Mouse (Mus musculus): ENCODE results near the gene Slc6a11. TPM values are rescaled to one million over a fixed set of nuclear protein-coding genes. Genes with fewer than 3 reads are reported as not detected.

Slc6a11 gene
- polyA plus RNA-seq, 1 experiment from 2014 or later, result not detected

GRCm38 (mm10) chr6:114216741-114217414 lies 85.8 kb downstream of the Slc6a11 start:
- TF ChIP-seq EP300 (IDR thresholded peaks at IDR 0.05) (no peak), CTCF (IDR thresholded peaks at IDR 0.05) (no peak)
- no peak for DNase-seq (ENCODE audit: low spot score)
- ATAC-seq, result no peak
- Histone ChIP-seq H3K27me3 (replicated peaks; ENCODE audit: insufficient read depth, low read length) (no peaks in the 10 kb centered on the region), H3K9ac (replicated peaks; ENCODE audit: low read depth) (no peak overlapping the region), H3K9me3 (ENCODE audit: low read length) (no peaks in the 10 kb centered on the region), H3K4me3 (ENCODE audit: low read depth, low read length) (no peak overlapping the region), H3K4me2 (replicated peaks; ENCODE audit: low read depth, low read length) (no peak overlapping the region), H3K36me3 (ENCODE audit: insufficient read depth, low read length) (no peaks in the 10 kb centered on the region), H3K27ac (ENCODE audit: low read length) (no peak overlapping the region), H3K4me1 (ENCODE audit: insufficient read depth, low read depth, low read length) (no peaks in the 10 kb centered on the region)
- 45% methylated on average over 13 of the region's 13 CpGs for WGBS

- no peak for DNase-seq (ENCODE audit: low spot score)
- WGBS, result 25% methylated on average over 4 of the region's 4 CpGs
- Histone ChIP-seq H3K4me2 (replicated peaks; ENCODE audit: low read depth, low read length) (no peak overlapping the region), H3K27me3 (replicated peaks; ENCODE audit: insufficient read depth, low read length) (no peaks in the 10 kb centered on the region), H3K4me1 (ENCODE audit: insufficient read depth, low read depth, low read length) (no peaks in the 10 kb centered on the region), H3K36me3 (ENCODE audit: insufficient read depth, low read length) (no peaks in the 10 kb centered on the region), H3K9me3 (ENCODE audit: low read length) (no peaks in the 10 kb centered on the region), H3K9ac (replicated peaks; ENCODE audit: low read depth) (no peak overlapping the region), H3K27ac (ENCODE audit: low read length) (no peak overlapping the region), H3K4me3 (ENCODE audit: low read depth, low read length) (no peak overlapping the region)
- peak; percentile 46 for TF ChIP-seq CTCF (IDR thresholded peaks at IDR 0.05)
- no peak for TF ChIP-seq EP300 (IDR thresholded peaks at IDR 0.05)
- ATAC-seq, result no peak
Measured at GRCm38 (mm10) chr6:114224399-114224798, 93.4 kb downstream of the Slc6a11 start.

DNA sequence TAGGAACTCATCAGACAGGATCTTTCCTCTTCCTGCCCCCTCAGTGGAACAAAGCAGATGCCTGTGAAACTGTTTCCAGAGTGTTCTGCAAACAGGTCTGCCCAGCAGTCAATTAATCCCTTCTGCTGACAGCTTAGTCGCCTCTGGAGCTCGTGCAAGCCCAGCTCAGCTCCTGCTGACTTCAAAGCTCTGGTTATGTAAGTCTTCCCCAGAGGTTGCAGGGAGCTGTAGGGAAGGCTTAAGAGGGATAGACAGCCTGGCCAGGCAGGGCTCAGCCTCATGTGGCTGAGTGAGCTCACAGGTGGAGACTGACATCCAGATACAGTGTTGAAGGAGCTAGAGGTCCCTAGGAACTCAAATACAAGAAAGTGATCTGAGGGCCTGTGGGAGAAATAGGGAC lies 96.3 kb downstream of the Slc6a11 start:
- Histone ChIP-seq H3K27me3 (replicated peaks; ENCODE audit: insufficient read depth, low read length) (no peaks in the 10 kb centered on the region), H3K4me3 (ENCODE audit: low read depth, low read length) (no peak overlapping the region), H3K27ac (ENCODE audit: low read length) (no peak overlapping the region), H3K9ac (replicated peaks; ENCODE audit: low read depth) (no peak overlapping the region), H3K36me3 (ENCODE audit: insufficient read depth, low read length) (no peaks in the 10 kb centered on the region), H3K4me1 (ENCODE audit: insufficient read depth, low read depth, low read length) (no peaks in the 10 kb centered on the region), H3K9me3 (ENCODE audit: low read length) (no peaks in the 10 kb centered on the region), H3K4me2 (replicated peaks; ENCODE audit: low read depth, low read length) (no peak overlapping the region)
- TF ChIP-seq EP300 (IDR thresholded peaks at IDR 0.05) (no peak), CTCF (IDR thresholded peaks at IDR 0.05) (no peak)
- ATAC-seq (no peak), DNase-seq (ENCODE audit: low spot score) (no peak)
- WGBS, result 0% methylated on average over 2 of the region's 2 CpGs

GRCm38 (mm10) chr6:114228196-114228595 lies 97.2 kb downstream of the Slc6a11 start:
- ATAC-seq (no peak), DNase-seq (ENCODE audit: low spot score) (no peak)
- no peak for TF ChIP-seq EP300 (IDR thresholded peaks at IDR 0.05)
- no peak overlapping the region for H3K27ac ChIP-seq (ENCODE audit: low read length)
- no peaks in the 10 kb centered on the region for H3K4me1 ChIP-seq (ENCODE audit: insufficient read depth, low read depth, low read length)
- no peaks in the 10 kb centered on the region for H3K9me3 ChIP-seq (ENCODE audit: low read length)
- WGBS, result 56% methylated on average over 3 of the region's 3 CpGs
- H3K9ac ChIP-seq (replicated peaks; ENCODE audit: low read depth), result no peak overlapping the region
- H3K4me2 ChIP-seq (replicated peaks; ENCODE audit: low read depth, low read length), result no peak overlapping the region
- H3K4me3 ChIP-seq (ENCODE audit: low read depth, low read length), result no peak overlapping the region
- H3K27me3 ChIP-seq (replicated peaks; ENCODE audit: insufficient read depth, low read length), result no peaks in the 10 kb centered on the region
- no peaks in the 10 kb centered on the region for H3K36me3 ChIP-seq (ENCODE audit: insufficient read depth, low read length)

DNA sequence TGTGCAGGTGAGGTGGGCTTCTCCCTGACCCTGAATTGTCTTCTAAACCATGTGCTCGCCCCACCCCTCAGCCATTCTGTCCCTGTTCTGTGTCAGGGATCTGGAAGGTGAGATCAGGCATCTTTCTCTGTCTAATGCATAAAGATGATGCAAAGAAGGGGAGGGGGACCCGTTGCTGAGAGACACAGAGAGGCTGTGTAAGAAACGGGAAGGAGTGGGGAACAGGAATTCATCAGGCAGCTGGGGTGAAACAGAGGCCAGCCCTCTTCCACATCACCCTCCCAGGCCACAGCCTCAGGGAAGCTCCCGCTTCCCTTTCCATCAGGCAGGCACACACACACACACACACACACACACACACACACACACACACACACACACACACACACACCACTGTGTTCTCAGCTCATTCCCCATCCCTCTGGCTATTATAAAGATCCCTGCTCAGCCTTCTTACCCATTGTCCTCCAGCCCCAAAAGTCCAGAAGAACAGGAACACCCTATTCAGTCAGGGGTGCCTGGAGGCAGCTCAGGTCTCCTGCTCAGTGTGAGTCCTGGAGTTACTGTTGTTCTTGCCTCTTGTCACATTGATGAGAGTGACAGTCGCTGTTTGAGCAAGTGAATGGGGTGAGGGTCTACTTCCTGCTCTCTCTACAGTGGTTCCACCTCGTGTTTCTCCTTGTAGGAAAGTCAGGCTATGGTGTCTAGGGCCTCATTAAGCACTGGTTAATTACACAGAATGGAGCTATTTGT lies 108.0 kb downstream of the Slc6a11 start:
- 27% methylated on average over 6 of the region's 6 CpGs for WGBS
- TF ChIP-seq EP300 (IDR thresholded peaks at IDR 0.05), result no peak
- no peak for TF ChIP-seq CTCF (IDR thresholded peaks at IDR 0.05)
- H3K27me3 ChIP-seq (replicated peaks; ENCODE audit: insufficient read depth, low read length), result no peaks in the 10 kb centered on the region
- no peaks in the 10 kb centered on the region for H3K4me1 ChIP-seq (ENCODE audit: insufficient read depth, low read depth, low read length)
- no peak overlapping the region for H3K9ac ChIP-seq (replicated peaks; ENCODE audit: low read depth)
- H3K36me3 ChIP-seq (ENCODE audit: insufficient read depth, low read length), result no peaks in the 10 kb centered on the region
- H3K4me2 ChIP-seq (replicated peaks; ENCODE audit: low read depth, low read length), result no peak overlapping the region
- no peaks in the 10 kb centered on the region for H3K9me3 ChIP-seq (ENCODE audit: low read length)
- H3K27ac ChIP-seq (ENCODE audit: low read length), result no peak overlapping the region
- DNase-seq (ENCODE audit: low spot score), result no peak
- ATAC-seq, result no peak
- H3K4me3 ChIP-seq (ENCODE audit: low read depth, low read length), result no peak overlapping the region

DNA sequence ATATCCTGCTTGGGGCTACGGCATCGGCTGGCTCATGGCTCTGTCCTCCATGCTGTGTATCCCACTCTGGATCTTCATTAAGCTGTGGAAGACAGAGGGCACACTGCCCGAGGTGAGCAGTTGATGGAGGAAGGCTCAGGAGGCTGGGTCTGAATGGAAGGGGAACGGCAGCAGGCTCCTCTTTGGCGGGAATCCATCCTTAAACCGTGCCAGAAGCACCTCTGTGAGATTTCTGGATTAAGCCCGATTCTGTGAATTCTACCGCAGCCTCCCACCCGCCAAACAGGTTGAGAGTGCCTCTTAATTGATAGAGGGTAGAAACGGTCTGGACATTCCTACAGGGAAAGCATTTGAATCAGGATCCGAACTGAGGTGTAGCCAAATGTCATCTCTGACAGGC lies 114.6 kb downstream of the Slc6a11 start:
- H3K9me3 ChIP-seq (ENCODE audit: low read length), result no peaks in the 10 kb centered on the region
- H3K4me1 ChIP-seq (ENCODE audit: insufficient read depth, low read depth, low read length), result no peaks in the 10 kb centered on the region
- no peak overlapping the region for H3K27ac ChIP-seq (ENCODE audit: low read length)
- TF ChIP-seq EP300 (IDR thresholded peaks at IDR 0.05), result no peak
- no peak for TF ChIP-seq CTCF (IDR thresholded peaks at IDR 0.05)
- no peak for DNase-seq (ENCODE audit: low spot score)
- H3K27me3 ChIP-seq (replicated peaks; ENCODE audit: insufficient read depth, low read length), result no peaks in the 10 kb centered on the region
- H3K4me3 ChIP-seq (ENCODE audit: low read depth, low read length), result no peak overlapping the region
- H3K36me3 ChIP-seq (ENCODE audit: insufficient read depth, low read length), result no peaks in the 10 kb centered on the region
- H3K9ac ChIP-seq (replicated peaks; ENCODE audit: low read depth), result no peak overlapping the region
- H3K4me2 ChIP-seq (replicated peaks; ENCODE audit: low read depth, low read length), result no peak overlapping the region
- WGBS, result 59% methylated on average over 11 of the region's 11 CpGs
- no peak for ATAC-seq

Data from lung, postnatal 0 days (tissue).